Mouse (Mus musculus): ENCODE data around the gene Dnm3.

GRCm38 (mm10) chr1:162295443-162295842 is 182.4 kb downstream of the Dnm3 start:
- TF ChIP-seq POLR2A (IDR thresholded peaks at IDR 0.05; ENCODE audit: low read depth, low read length) = no peak
- TF ChIP-seq CTCF (conservative IDR thresholded peaks at IDR 0.05; ENCODE audit: insufficient read depth, insufficient read length, low read depth, low read length) = no peak

All from kidney, adult 2 months (tissue).